Mouse (Mus musculus) midbrain, embryonic 13.5 days (tissue): Measurements from ENCODE around the gene BC055324. TPM values are rescaled to one million over a fixed set of nuclear protein-coding genes. Genes with fewer than 3 reads are reported as not detected.
"Not testable (repeated sequence)": the region's sequence is repeated elsewhere in the genome, so short reads cannot be mapped to it uniquely, and the experiment has no call there.

Source experiments
- ATAC-seq: fragments of 200-750 bp; cut with Nextera tagmentation; 2 replicates; pipeline ENCODE4 v1.8.0; 2017; ENCODE audit warnings: mild to moderate bottlenecking, moderate TSS enrichment, moderate library complexity
- H3K27ac ChIP-seq: fragments of 300-500 bp; sonication (generic); 2 replicates; pipeline ENCODE4 v1.5.1; 2015; ENCODE audit warnings: inconsistent platforms, mild to moderate bottlenecking, moderate library complexity
- H3K27me3 ChIP-seq: fragments of 300-500 bp; sonication (generic); 2 replicates; pipeline ENCODE4 v1.6.1; 2015; ENCODE audit warnings: mild to moderate bottlenecking, inconsistent platforms
- H3K36me3 ChIP-seq: fragments of 300-500 bp; sonication (generic); 2 replicates; pipeline ENCODE4 v1.6.1; 2015; ENCODE audit warnings: mild to moderate bottlenecking, inconsistent platforms
- H3K4me1 ChIP-seq: fragments of 300-500 bp; sonication (generic); replicated peaks from 2 replicates; pipeline ENCODE4 v1.6.1; 2015; ENCODE audit warnings: inconsistent platforms
- H3K4me2 ChIP-seq: fragments of 300-500 bp; sonication (generic); replicated peaks from 2 replicates; pipeline ENCODE4 v1.6.1; 2015; ENCODE audit warnings: moderate library complexity, mild to moderate bottlenecking, inconsistent platforms
- H3K4me3 ChIP-seq: fragments of 300-500 bp; sonication (generic); replicated peaks from 2 replicates; pipeline ENCODE4 v1.5.1; 2015; ENCODE audit warnings: mild to moderate bottlenecking, inconsistent platforms
- H3K9ac ChIP-seq: fragments of 300-500 bp; sonication (generic); replicated peaks from 2 replicates; pipeline ENCODE4 v1.6.1; 2015; ENCODE audit warnings: mild to moderate bottlenecking, inconsistent platforms
- H3K9me3 ChIP-seq: fragments of 300-500 bp; sonication (generic); 2 replicates; pipeline ENCODE4 v1.6.1; 2016; ENCODE audit warnings: mild to moderate bottlenecking, inconsistent platforms
- WGBS: fragments of 180-500 bp; shearing (Covaris S2); methylation state at CpG from one replicate; pipeline ENCODE4 v1.1.7; 2015; 5-methylcytosine and 5-hydroxymethylcytosine counted together
- polyA plus RNA-seq: library from polyadenylated mRNA; unstranded; fragments of >200 nt; fragmentation: Nextera tagmentation; extraction: Ambion mirVana; gene quantifications from 2 replicates; pipeline ENCODE4 v1.2.1, GENCODE M21; 2015

The BC055324 gene
- polyA plus RNA-seq: 11.0 and 11.2 TPM in 2 replicates

GRCm38 (mm10) chr1:163994721-163995608, at the start of gene BC055324, which contains the start of gene Mettl18:
BC055324 (minus strand) TSS chr1:163994796.
Mettl18 (plus strand) TSS chr1:163994889.
- Histone ChIP-seq H3K4me1 (peaks cover 15% of the 10 kb centered on the region), H3K27ac (peak within 1 kb of the TSS; percentile 67), H3K27me3 (no peaks in the 10 kb centered on the region), H3K9ac (peak within 1 kb of the TSS; percentile 80), H3K9me3 (no peaks in the 10 kb centered on the region), H3K4me3 (peak within 1 kb of the TSS; percentile 86), H3K4me2 (peak within 1 kb of the TSS; percentile 79), H3K36me3 (no peaks in the 10 kb centered on the region)
- WGBS: 3% methylated on average over 43 of the region's 43 CpGs
- ATAC-seq: peak; percentile 98

- Histone ChIP-seq H3K9ac (no peak overlapping the region), H3K36me3 (no peaks in the 10 kb centered on the region), H3K4me1 (no peaks in the 10 kb centered on the region), H3K27me3 (no peaks in the 10 kb centered on the region), H3K27ac (no peak overlapping the region), H3K9me3 (no peaks in the 10 kb centered on the region), H3K4me3 (no peak overlapping the region), H3K4me2 (no peak overlapping the region)
- no peak for ATAC-seq
- 57% methylated on average over 3 of the region's 3 CpGs for WGBS
These were observed 49.0 kb upstream of the BC055324 start for GRCm38 (mm10) chr1:164043549-164043948.

- Histone ChIP-seq H3K27me3 (no peaks in the 10 kb centered on the region), H3K9me3 (no peaks in the 10 kb centered on the region), H3K36me3 (no peaks in the 10 kb centered on the region), H3K4me1 (no peaks in the 10 kb centered on the region), H3K4me3 (no peak overlapping the region), H3K9ac (no peak overlapping the region), H3K4me2 (no peak overlapping the region), H3K27ac (no peak overlapping the region)
- ATAC-seq: no peak; the same call in 1 of the 2 replicates
- 73% methylated on average over 10 of the region's 10 CpGs for WGBS
These were observed 46.0 kb upstream of the BC055324 start for GRCm38 (mm10) chr1:164040385-164041135.

- no peaks in the 10 kb centered on the region for H3K27me3 ChIP-seq
- WGBS: 60% methylated on average over 5 of the region's 5 CpGs
- H3K9ac ChIP-seq: no peak overlapping the region
- H3K36me3 ChIP-seq: no peaks in the 10 kb centered on the region
- no peaks in the 10 kb centered on the region for H3K4me1 ChIP-seq
- no peak overlapping the region for H3K27ac ChIP-seq
- no peak for ATAC-seq
- no peaks in the 10 kb centered on the region for H3K9me3 ChIP-seq
- H3K4me3 ChIP-seq: no peak overlapping the region
- no peak overlapping the region for H3K4me2 ChIP-seq
These were observed 32.8 kb upstream of the BC055324 start for GRCm38 (mm10) chr1:164027416-164027815.

GRCm38 (mm10) chr1:164025685-164026084, 31.1 kb upstream of the BC055324 start:
- Histone ChIP-seq H3K36me3 (no peaks in the 10 kb centered on the region), H3K4me2 (no peak overlapping the region), H3K4me3 (no peak overlapping the region), H3K4me1 (no peaks in the 10 kb centered on the region), H3K9ac (no peak overlapping the region), H3K27ac (no peak overlapping the region), H3K9me3 (no peaks in the 10 kb centered on the region), H3K27me3 (no peaks in the 10 kb centered on the region)
- ATAC-seq: no peak
- WGBS: 88% methylated on average over 4 of the region's 4 CpGs

- 85% methylated on average over 5 of the region's 5 CpGs for WGBS
- H3K36me3 ChIP-seq, H3K27ac ChIP-seq, ATAC-seq, H3K4me3 ChIP-seq, H3K27me3 ChIP-seq, H3K9ac ChIP-seq, H3K4me2 ChIP-seq, H3K9me3 ChIP-seq, H3K4me1 ChIP-seq: not testable (repeated sequence)
These were observed 27.5 kb upstream of the BC055324 start for GRCm38 (mm10) chr1:164022106-164022505.

GRCm38 (mm10) chr1:164020746-164021145, 26.1 kb upstream of the BC055324 start:
- not testable (repeated sequence) for H3K4me2 ChIP-seq, H3K4me1 ChIP-seq, H3K27ac ChIP-seq, H3K36me3 ChIP-seq, H3K9ac ChIP-seq, H3K4me3 ChIP-seq, H3K9me3 ChIP-seq, ATAC-seq, H3K27me3 ChIP-seq
- WGBS: 77% methylated on average over 3 of the region's 3 CpGs

- H3K36me3 ChIP-seq: no peaks in the 10 kb centered on the region
- no peaks in the 10 kb centered on the region for H3K9me3 ChIP-seq
- H3K4me3 ChIP-seq: no peak overlapping the region
- H3K4me2 ChIP-seq: no peak overlapping the region
- no peaks in the 10 kb centered on the region for H3K27me3 ChIP-seq
- H3K27ac ChIP-seq: no peak overlapping the region
- ATAC-seq: no peak
- no peaks in the 10 kb centered on the region for H3K4me1 ChIP-seq
- no peak overlapping the region for H3K9ac ChIP-seq
- WGBS: 38% methylated on average over 6 of the region's 6 CpGs
These were observed 25.2 kb upstream of the BC055324 start for GRCm38 (mm10) chr1:164019789-164020188.

- 90% methylated on average over 16 of the region's 16 CpGs for WGBS
- H3K27ac ChIP-seq: no peak overlapping the region
- no peaks in the 10 kb centered on the region for H3K4me1 ChIP-seq
- H3K27me3 ChIP-seq: no peaks in the 10 kb centered on the region
- no peaks in the 10 kb centered on the region for H3K9me3 ChIP-seq
- no peak overlapping the region for H3K4me2 ChIP-seq
- no peaks in the 10 kb centered on the region for H3K36me3 ChIP-seq
- H3K4me3 ChIP-seq: no peak overlapping the region
- ATAC-seq: no peak
- no peak overlapping the region for H3K9ac ChIP-seq
These were observed 23.8 kb upstream of the BC055324 start for GRCm38 (mm10) chr1:164018221-164018896.

- Histone ChIP-seq H3K9ac (no peak overlapping the region), H3K4me3 (no peak overlapping the region), H3K4me2 (no peak overlapping the region), H3K9me3 (no peaks in the 10 kb centered on the region), H3K27ac (no peak overlapping the region), H3K27me3 (no peaks in the 10 kb centered on the region), H3K4me1 (no peaks in the 10 kb centered on the region), H3K36me3 (no peaks in the 10 kb centered on the region)
- 89% methylated on average over 1 of the region's 1 CpGs for WGBS
- ATAC-seq: no peak
These were observed 20.0 kb upstream of the BC055324 start for GRCm38 (mm10) chr1:164014616-164015015.

GRCm38 (mm10) chr1:164009235-164009634, 14.6 kb upstream of the BC055324 start:
- whole genome bisulfite sequencing: 41% methylated on average over 2 of the region's 2 CpGs
- no peak overlapping the region for H3K4me2 ChIP-seq
- no peak overlapping the region for H3K27ac ChIP-seq
- no peaks in the 10 kb centered on the region for H3K27me3 ChIP-seq
- no peak overlapping the region for H3K9ac ChIP-seq
- ATAC-seq: no peak
- no peaks in the 10 kb centered on the region for H3K4me1 ChIP-seq
- H3K36me3 ChIP-seq: no peaks in the 10 kb centered on the region
- no peaks in the 10 kb centered on the region for H3K9me3 ChIP-seq
- H3K4me3 ChIP-seq: no peak overlapping the region

GRCm38 (mm10) chr1:164004311-164004710, 9.7 kb upstream of the BC055324 start:
- Histone ChIP-seq H3K27ac (no peak overlapping the region), H3K27me3 (no peaks in the 10 kb centered on the region), H3K4me1 (no peaks in the 10 kb centered on the region), H3K9ac (no peak overlapping the region), H3K9me3 (no peaks in the 10 kb centered on the region), H3K4me3 (no peak overlapping the region), H3K4me2 (no peak overlapping the region), H3K36me3 (no peaks in the 10 kb centered on the region)
- no peak for ATAC-seq
- 89% methylated on average over 3 of the region's 3 CpGs for WGBS
